Mouse (Mus musculus) spleen, postnatal 10 days (tissue): ENCODE results near the gene Clk1.
A peak's percentile ranks its signal among the peaks of the same experiment; 100 is the strongest.
"Not testable (repeated sequence)": the region's sequence is repeated elsewhere in the genome, so short reads cannot be mapped to it uniquely, and the experiment has no call there.

ENCODE experiments used
- DNase-seq, 2 experiments: peaks; one replicate each; pipeline ENCODE4 v3.0.0; 2021 to 2022; ENCODE audit warnings: low spot score in 2 of 2

Gene Clk1

DNA sequence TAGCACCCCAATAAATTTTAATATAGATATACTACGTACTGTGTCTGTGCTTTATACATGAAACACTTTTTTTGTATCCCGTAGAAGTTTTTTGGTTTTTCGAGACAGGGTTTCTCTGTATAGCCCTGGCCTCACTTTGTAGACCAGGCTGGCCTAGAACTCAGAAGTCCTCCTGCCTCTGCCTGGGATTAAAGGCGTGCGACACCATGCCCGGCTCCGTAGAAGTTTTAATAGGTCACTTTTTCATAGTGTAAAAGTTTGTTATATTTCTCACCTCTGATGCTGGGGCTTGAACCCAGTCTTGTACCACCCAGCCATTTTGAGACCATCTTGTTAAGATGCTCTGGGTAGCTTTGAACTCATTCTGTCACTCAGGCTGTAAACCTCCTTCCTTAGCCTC, 16.5 kb downstream of the Clk1 start:
- no peak for DNase-seq

DNA sequence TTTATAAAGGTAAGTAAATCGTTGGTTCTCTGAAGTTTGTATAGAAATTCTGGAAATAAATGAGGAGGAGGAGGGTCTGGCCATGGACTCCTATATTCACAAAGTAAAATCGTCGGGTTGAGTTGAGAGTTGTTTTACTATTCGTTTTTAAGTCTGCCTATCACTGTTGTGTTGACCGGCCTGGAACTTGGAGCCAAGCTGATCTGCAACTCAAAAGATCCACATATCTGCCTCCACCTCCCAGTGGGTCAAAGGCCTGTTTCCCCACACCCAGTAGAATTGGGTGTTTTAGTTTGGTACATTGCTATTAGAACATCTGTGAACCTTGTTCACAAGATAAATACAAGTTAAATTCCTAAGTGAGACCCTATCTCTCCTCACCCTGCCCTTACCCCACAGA, 20.1 kb downstream of the Clk1 start:
- DNase-seq = no peak

DNA sequence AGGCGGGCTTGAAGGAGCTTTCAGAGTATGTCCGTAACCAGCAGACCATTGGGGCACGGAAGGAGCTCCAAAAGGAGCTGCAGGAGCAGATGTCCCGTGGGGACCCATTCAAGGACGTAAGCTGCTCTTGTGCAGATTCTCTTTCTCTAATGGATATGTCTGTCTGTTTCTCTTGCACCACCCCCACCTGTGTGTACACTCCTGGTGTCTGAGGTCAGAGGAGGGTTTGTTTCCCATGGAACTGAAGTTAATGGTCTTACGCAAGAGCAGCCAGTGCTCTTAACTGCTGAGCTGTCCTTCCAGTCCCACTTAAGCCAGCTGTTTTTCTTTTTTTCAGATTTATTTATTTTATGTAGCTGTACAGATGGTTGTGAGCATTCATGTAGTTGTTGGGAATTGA, 22.5 kb downstream of the Clk1 start:
- no peak for DNase-seq

DNA sequence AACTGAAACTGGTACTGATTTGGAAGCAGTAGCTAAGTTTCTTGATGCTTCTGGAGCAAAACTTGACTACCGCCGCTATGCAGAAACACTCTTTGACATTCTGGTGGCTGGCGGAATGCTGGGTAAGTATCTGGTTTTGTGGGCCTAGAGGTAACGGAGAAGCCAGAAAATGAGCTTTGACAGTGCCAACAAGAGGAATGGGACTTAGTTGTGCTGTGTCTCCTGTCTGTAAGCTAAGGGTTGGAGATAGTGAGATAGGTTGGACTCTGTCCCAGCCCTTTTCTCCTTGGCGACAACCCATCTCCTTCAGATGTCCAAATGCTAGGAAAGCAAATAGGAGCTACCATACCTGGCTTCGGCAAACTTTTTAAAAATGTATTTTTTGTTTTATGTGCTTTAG, 26.1 kb downstream of the Clk1 start:
- DNase-seq = no peak

DNA sequence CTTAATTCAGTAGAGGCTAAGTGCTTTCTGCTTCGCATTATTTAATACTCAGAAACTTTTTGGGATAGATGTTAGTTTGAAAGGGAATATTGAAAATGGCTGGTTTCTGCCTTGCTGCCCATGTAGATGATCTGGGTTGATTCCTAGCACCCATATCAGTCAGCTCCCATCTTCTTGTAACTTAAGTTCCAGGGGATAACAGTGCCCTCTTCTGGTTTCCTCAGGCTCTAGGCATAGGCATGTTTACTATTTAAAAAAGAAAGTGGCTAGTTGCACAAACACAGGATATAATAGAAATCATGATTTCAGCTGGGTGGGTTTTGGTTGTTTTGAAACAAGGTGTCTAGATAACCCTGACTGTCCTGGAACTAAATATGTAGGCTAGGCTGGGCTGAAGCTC, 27.7 kb downstream of the Clk1 start:
- no peak for DNase-seq

DNA sequence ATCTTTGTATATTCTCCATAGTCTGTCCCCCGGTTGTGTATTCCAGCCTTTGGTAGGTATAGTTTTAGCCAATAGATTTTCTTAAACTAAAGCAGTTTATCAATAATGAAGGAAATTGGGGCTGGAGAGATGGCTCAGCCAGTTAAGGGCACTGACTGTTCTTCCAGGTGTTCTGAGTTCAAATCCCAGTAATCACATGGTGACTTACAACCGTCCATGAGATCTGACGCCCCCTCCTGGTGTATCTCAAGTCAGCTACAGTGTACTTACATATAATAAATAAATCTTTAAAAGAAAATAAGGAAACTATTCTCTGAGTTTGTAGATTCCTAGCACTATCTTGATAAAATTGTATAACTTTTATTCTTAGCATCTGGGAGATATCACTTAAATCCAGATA, 28.5 kb downstream of the Clk1 start:
- DNase-seq = no peak

DNA sequence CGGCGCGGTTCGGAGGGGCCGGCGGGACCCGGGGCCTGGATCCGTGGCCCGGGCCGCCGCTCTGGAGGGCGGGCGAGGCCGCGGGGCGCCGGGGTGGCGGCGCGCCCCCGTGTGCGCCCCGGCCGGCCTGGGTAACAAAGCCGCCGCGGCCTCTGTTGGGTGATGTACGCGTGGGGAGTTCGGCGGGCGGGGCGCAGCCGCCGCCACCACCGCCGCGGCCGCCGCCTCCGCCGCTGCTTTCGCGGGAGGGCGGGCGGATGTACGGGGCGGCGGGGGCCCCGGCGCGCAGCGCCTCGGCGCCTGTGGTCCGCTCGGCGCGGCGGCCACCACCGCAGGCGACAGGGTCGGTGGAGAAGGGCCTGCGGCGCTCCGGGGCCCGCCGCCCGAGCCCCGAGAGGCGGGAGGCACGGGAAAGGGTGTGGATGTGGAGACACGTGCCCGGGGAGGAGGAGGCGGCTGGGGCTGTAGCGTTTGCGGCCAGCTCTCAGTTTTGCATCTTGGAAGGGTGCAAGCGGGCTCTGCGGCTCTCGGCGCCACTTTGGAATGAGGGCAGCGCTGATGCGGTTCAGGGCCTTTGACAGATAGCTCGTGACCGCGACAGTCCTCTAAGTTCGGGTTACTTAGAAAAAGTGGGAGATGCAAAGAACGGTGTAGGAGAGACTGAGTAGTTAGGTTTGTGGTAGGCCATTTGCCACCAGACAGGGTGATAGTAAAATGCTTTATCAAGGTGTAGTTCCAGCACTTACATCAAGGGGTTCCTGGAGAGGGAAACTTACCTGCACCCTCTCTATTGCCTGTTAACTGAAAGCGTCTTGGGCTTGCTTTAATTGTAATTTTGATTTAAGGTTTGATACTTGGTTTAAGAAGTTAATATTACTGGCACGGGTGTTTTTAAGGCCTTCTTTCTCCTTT, 30.3 kb downstream of the Clk1 start:
- DNase-seq = peak; percentile 57 to 73

DNA sequence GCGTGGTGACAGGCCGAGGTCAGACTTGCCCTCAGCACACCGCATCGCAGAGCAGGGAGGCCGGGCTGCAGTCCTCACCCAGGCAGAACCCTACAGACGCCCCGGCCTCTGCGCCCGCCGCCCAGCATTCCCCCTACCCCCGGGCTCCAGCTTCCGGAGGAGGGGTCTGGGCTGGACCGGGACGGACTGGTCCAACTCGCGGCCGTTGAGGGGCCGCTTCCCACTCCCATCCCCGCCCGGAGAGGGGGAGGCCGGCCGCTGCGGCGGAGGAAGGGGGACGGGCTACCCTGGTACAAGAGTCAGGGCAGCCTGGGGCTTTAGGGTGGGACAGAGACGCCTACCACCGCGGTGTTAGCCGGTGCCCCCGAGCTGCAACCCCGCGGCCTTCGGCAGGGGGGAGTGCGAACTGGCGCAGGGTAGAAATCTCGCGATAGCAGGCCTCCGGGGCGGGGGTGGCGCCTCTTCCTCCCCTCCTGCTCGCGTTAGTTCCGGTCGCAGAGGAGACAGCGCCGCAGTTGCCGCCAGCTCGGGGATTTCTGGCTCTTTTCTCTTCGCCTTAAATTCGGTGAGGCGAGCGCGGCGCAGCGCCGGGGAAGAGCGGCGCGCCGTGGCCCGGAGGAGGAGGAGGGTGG, 31.1 kb downstream of the Clk1 start, which contains the start of gene Bzw1:
Gene Bzw1, plus strand, starts transcription at position 247 of the 632 bp plus-strand sequence.
- DNase-seq = peak; percentile 92 to 95

DNA sequence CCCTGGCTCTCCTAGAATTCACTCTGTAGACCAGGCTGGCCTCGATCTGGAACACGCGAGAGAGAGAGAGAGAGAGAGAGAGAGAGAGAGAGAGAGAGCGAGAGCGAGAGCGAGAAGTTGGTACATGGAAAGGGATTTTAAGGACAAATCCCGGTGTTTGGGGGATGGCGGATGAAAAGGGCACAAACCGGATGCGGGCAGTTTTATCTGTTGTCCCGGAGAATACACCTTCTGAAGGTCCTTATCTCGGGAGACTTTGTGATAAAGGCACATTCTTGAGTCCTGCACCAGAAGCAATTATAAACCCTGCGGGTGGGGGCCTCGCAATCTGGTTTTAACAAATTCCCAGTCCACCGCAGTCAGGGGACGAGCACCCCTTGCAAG, 31.6 kb downstream of the Clk1 start:
- DNase-seq = no peak

DNA sequence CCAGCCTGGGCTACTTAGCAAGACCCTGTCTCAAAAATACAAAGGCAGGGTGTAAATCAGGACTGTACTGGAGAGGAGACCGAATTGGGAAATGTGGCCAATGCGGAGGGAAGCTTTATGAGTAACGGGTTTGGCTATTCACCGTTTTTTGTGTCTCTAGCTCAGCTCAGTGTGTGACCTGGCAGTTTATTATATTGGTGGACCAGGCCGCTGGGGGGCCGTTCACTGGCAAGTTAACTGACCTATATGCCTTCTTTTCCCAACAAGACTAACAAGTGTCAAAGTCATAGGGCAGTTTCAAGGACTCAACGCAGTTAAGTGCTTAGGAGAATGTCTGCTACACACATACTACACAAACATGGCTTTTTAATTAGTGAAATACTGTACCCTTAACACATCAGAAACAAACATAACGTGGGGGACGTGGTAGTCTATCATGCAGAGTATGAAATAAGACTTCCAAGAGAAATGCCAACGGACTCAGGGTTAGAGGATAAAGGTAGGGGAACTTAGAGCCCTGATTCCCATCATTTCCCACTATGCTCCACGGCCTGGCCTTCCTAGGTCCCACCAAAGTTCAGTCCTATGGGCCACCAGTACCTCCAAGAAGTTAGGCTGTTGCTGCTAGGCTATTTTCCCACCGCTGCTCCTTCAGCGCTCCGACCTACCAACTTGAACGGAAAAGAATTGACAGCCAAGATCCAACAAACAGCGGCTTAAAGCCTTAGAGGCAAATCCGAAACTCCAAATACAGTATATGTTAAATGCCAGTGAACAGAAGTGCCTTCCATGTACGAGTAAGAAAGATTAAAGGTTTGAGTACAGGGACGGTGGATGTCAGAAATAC, 32.2 kb downstream of the Clk1 start:
- DNase-seq = no peak

DNA sequence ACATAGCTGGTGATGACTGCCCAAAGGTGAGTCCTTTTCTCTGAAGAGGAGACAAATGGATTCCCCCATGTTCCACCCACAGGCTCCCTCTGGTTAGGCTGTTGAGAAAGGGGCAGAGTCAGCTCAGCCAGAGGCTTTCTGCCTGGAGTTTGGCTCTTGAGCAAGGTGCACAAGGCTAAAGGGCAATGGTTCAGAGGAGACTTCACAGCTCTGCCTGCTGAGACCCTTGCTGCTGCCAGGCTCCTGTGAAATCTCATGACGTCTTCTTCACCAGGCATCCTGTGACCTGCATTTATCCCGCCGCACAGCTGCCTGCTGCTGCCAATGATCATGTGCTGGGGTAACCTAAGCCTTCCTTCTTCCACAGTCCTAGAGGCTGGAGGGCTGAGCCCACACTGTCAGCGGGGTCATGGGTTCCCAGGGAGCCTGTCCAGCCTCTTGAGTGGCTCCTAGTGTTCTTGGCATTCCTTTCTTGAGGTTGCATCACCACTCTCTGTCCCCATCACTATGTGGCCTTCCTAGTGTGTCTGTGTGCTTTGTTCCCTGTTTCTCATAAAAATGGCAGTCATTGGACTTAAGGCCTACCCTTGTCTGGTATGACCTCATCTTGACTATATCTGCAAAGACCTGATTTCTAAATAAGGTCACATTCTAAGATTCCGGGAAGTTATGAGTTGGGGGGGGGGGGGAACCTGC, 41.1 kb downstream of the Clk1 start:
- no peak for DNase-seq

DNA sequence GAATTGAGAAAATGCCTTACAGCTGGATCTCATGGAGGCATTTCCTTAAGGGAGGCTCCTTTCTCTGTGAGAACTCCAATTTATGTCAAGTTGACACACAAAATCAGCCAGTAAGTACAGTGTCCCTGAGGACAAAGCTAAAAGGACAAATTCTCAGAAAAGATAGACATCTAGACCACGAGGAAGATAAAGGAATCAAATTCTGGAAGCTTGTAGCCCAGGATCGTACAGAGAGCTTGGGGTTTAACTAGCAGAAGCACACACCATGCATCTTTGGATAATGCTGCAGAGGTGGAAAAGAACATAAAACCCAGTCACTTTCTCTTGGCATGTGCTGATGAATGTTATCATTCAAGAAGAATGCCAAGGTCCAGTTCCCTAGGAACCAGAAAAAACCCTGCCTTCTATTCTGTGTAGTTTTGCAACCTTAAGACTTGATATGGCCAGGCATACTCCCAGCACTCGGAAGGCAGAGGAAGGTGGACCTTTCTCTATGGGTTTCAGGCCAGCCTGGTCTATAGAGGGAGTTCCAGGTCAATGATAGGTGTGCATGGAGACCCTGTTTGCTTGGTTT, 48.2 kb downstream of the Clk1 start:
- DNase-seq = no peak

DNA sequence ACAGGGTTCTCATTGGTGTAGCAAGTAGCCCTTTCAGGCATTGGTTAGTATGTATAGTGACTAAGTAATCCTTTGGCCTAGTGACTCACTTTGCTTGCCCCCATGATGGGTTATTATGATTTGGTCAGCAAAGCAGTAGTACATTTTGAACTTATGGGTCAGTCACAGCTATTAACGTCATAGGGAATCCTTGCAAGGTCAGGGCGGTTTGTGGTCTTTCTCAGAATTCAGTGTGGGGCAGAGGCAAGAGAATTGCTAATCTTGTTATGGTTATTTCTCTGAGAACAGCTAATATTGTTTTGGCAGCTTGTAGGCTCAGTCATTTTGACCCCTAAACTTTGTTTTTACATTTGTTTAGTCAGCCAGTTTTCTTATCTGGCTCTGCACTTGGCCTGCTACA, 49.6 kb downstream of the Clk1 start:
- DNase-seq = not testable (repeated sequence)

DNA sequence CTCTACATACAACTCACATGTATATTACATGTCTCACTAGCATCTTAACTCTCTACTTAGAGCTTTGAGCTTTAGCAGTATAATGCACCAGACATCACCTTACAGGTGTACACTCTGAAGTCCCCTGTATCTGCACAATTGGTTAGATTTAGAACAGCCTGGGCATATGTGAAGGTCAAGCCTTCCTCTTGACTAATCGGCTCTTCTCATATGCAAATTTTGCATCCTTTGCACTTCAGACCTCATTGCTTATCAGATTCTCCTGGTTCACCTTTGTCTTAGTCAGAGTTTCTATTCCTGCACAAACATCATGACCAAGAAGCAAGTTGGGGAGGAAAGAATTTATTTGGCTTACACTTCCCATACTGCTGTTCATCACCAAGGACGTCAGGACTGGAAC, 54.1 kb downstream of the Clk1 start:
- no peak for DNase-seq

DNA sequence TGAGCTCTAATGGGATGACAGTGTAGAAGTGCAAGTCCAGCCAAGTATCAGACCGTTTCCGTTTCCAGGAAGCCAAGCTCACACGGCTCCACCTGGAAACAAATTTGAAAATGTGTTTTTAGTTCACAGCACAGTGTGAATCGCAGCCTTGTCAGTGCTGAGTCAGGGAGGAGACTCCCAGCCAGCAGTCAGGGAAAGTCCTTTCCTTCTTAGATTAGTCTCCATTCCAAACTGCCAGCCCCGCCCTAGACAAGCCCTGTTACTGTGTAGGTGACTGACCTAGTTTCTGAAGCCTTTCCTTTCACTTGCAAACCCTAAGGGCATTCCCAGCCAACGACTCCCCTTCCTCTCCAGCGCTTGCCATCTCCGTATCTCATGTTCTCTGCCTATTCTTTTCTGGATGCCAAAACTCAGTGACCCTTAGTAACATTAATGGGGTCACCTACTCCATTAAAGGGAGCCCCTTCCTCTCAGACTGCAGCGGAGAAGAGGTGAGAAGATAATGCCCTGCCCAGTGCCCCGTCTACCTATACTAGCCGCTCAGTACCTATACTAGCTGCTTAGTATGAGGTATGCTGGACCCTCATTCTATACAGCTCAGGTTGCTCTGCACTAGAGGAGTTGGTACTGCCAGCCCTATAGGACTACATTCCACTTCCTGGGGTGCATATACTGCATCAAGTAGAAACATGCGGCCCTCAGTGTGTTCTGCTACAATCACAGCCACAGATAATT, 57.0 kb downstream of the Clk1 start:
- DNase-seq = no peak

DNA sequence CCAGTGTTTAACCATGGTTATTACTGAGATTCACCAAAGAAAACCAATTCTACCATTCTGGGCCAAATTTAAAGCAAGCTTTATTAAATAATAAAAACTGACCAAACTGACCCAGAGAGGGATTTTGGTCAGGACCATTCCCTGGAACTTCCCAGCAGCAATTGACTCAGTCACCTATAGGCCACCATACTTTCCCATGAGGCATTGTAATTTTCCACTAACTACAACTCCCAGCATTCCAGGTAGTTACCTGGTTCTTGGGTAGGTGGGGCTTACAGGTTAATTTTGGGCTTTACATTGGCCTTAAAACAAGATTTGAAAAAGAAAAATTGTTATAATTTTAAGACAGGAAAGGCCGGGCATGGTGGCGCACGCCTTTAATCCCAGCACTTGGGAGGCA, 58.0 kb downstream of the Clk1 start:
- DNase-seq = no peak

DNA sequence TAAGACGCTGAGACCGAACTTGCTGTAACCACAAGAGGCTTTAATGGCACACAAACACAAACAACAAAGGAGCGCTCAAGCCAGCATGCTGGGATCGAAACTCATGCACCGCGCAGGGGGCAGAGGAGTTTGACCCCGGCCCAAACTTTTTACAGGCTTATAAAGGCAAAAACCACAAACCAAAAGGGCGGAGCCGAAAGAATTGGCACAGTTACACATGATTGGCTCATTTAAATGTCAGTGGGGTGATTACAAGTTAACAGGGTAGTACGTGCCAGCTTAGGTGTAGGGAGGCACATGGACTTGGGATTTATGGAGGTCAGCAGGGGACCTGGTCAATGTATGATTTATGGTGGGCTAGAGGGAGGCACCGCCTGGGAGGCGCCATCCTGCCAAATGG, 59.3 kb downstream of the Clk1 start:
- no peak for DNase-seq

DNA sequence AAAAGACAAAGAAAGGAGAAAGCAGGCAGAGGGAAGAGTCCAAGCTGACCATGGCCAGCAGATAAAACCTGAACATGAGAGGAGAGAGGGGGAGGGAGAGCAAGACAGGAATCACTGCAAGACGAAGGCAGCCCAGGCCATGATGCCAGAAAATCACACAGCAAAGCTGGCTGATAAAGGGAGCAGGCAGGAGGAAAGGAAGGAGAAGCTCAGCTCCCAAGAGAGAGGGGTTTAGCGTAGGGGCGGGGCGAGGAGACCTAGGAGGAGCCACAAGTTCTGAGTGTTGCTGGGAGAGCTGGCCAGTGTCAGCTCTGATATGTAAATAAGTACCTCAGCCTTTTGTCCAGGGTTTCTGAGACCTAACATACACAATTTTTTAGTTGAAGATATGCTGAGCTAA, 61.6 kb downstream of the Clk1 start:
- no peak for DNase-seq
